Mouse (Mus musculus) retina, postnatal 7 days (tissue): ENCODE data around the gene Eml2.

Experiments
- DNase-seq: peaks from one replicate; pipeline ENCODE4 v3.0.0-alpha.2; 2012; ENCODE audit warnings: low read depth, low spot score

Eml2 gene

GRCm38 (mm10) chr7:19162928-19163327 lies 13.3 kb upstream of the Eml2 start:
- DNase-seq = no peak

GRCm38 (mm10) chr7:19163752-19164151 lies 12.5 kb upstream of the Eml2 start:
- DNase-seq = no peak

GRCm38 (mm10) chr7:19164189-19164588 lies 12.0 kb upstream of the Eml2 start:
- no peak for DNase-seq

GRCm38 (mm10) chr7:19164978-19165377 lies 11.2 kb upstream of the Eml2 start:
- DNase-seq = no peak

- no peak for DNase-seq
These were observed 10.4 kb upstream of the Eml2 start, which contains the start of gene Gipr for GRCm38 (mm10) chr7:19165656-19166423. TSS of gene Gipr (minus strand) at chr7:19166127.

GRCm38 (mm10) chr7:19166990-19167389 lies 9.2 kb upstream of the Eml2 start:
- DNase-seq = no peak

- no peak for DNase-seq
These were observed 6.7 kb upstream of the Eml2 start for GRCm38 (mm10) chr7:19169506-19169905.

GRCm38 (mm10) chr7:19170142-19170541 lies 6.1 kb upstream of the Eml2 start:
- DNase-seq = no peak

GRCm38 (mm10) chr7:19171831-19172230 lies 4.4 kb upstream of the Eml2 start:
- no peak for DNase-seq

- DNase-seq = peak; percentile 72
These were observed 3.3 kb upstream of the Eml2 start for GRCm38 (mm10) chr7:19172874-19173273.

- no peak for DNase-seq
These were observed 311 bp downstream of the Eml2 start for GRCm38 (mm10) chr7:19176516-19176947.

- DNase-seq = no peak
These were observed 995 bp downstream of the Eml2 start for GRCm38 (mm10) chr7:19177216-19177615.

GRCm38 (mm10) chr7:19178035-19178434 lies 1.8 kb downstream of the Eml2 start:
- DNase-seq = no peak

GRCm38 (mm10) chr7:19178443-19179092 lies 2.3 kb downstream of the Eml2 start:
- DNase-seq = peak; percentile 66

GRCm38 (mm10) chr7:19179173-19179572 lies 3.0 kb downstream of the Eml2 start:
- DNase-seq = peak; percentile 57

- no peak for DNase-seq
These were observed 3.7 kb downstream of the Eml2 start for GRCm38 (mm10) chr7:19179936-19180335.

GRCm38 (mm10) chr7:19180862-19181429 lies 4.7 kb downstream of the Eml2 start:
- no peak for DNase-seq

GRCm38 (mm10) chr7:19184250-19184649 lies 8.0 kb downstream of the Eml2 start:
- DNase-seq = no peak

- no peak for DNase-seq
These were observed 8.5 kb downstream of the Eml2 start for GRCm38 (mm10) chr7:19184758-19185157.

- no peak for DNase-seq
These were observed 18.5 kb downstream of the Eml2 start for GRCm38 (mm10) chr7:19194676-19195075.

GRCm38 (mm10) chr7:19196676-19197075 lies 20.5 kb downstream of the Eml2 start:
- DNase-seq = no peak

- no peak for DNase-seq
These were observed 21.8 kb downstream of the Eml2 start for GRCm38 (mm10) chr7:19197985-19198384.

- DNase-seq = no peak
These were observed 25.4 kb downstream of the Eml2 start for GRCm38 (mm10) chr7:19201660-19202059.
